Mouse (Mus musculus): Measurements from ENCODE around the gene Hif3a. TPM values are rescaled to one million over a fixed set of nuclear protein-coding genes. Genes with fewer than 3 reads are reported as not detected.

The Hif3a gene
- polyA plus RNA-seq, 1 experiment from 2014 or later, result not detected

GRCm38 (mm10) chr7:17022176-17022575 lies 40.1 kb downstream of the Hif3a start:
- no peak overlapping the region for H3K27ac ChIP-seq
- peaks cover 29% of the 10 kb centered on the region for H3K36me3 ChIP-seq (ENCODE audit: inconsistent target)
- H3K4me3 ChIP-seq (ENCODE audit: inconsistent target), result no peak overlapping the region
- peaks cover 100% of the 10 kb centered on the region for H3K79me2 ChIP-seq (ENCODE audit: inconsistent target)
- WGBS (ENCODE audit: missing documents), result 93% methylated on average over 15 of the region's 15 CpGs

GRCm38 (mm10) chr7:17019426-17020166 lies 42.6 kb downstream of the Hif3a start:
- H3K36me3 ChIP-seq (ENCODE audit: inconsistent target), result peaks cover 54% of the 10 kb centered on the region
- H3K4me3 ChIP-seq (ENCODE audit: inconsistent target), result no peak overlapping the region
- 94% methylated on average over 7 of the region's 7 CpGs for WGBS (ENCODE audit: missing documents)
- no peak overlapping the region for H3K27ac ChIP-seq
- peaks cover 80% of the 10 kb centered on the region for H3K79me2 ChIP-seq (ENCODE audit: inconsistent target)

- 86% methylated on average over 2 of the region's 2 CpGs for WGBS (ENCODE audit: missing documents)
- Histone ChIP-seq H3K36me3 (ENCODE audit: inconsistent target) (peaks cover 71% of the 10 kb centered on the region), H3K4me3 (ENCODE audit: inconsistent target) (no peak overlapping the region), H3K79me2 (ENCODE audit: inconsistent target) (peaks cover 63% of the 10 kb centered on the region), H3K27ac (no peak overlapping the region)
These were observed 44.3 kb downstream of the Hif3a start for GRCm38 (mm10) chr7:17017921-17018320.

GRCm38 (mm10) chr7:17017036-17017435 lies 45.2 kb downstream of the Hif3a start:
- Histone ChIP-seq H3K4me3 (ENCODE audit: inconsistent target) (no peak overlapping the region), H3K27ac (no peak overlapping the region), H3K36me3 (ENCODE audit: inconsistent target) (peaks cover 78% of the 10 kb centered on the region), H3K79me2 (ENCODE audit: inconsistent target) (peaks cover 55% of the 10 kb centered on the region)
- WGBS (ENCODE audit: missing documents), result 100% methylated on average over 1 of the region's 1 CpGs

- H3K36me3 ChIP-seq (ENCODE audit: inconsistent target), result peaks cover 77% of the 10 kb centered on the region
- no peak overlapping the region for H3K27ac ChIP-seq
- no peak overlapping the region for H3K4me3 ChIP-seq (ENCODE audit: inconsistent target)
- peaks cover 38% of the 10 kb centered on the region for H3K79me2 ChIP-seq (ENCODE audit: inconsistent target)
- WGBS (ENCODE audit: missing documents), result 94% methylated on average over 6 of the region's 6 CpGs
These were observed 46.8 kb downstream of the Hif3a start for GRCm38 (mm10) chr7:17015381-17015780.

GRCm38 (mm10) chr7:17011909-17012590 lies 50.2 kb downstream of the Hif3a start:
- Histone ChIP-seq H3K36me3 (ENCODE audit: inconsistent target) (peaks cover 94% of the 10 kb centered on the region), H3K79me2 (ENCODE audit: inconsistent target) (peaks cover 5% of the 10 kb centered on the region; the same call in 1 of the 2 replicates), H3K27ac (no peak overlapping the region), H3K4me3 (ENCODE audit: inconsistent target) (no peak overlapping the region)
- WGBS (ENCODE audit: missing documents), result 78% methylated on average over 7 of the region's 7 CpGs

GRCm38 (mm10) chr7:17010010-17010347 lies 52.2 kb downstream of the Hif3a start:
- H3K4me3 ChIP-seq (ENCODE audit: inconsistent target), result no peak overlapping the region
- H3K27ac ChIP-seq, result no peak overlapping the region
- peaks cover 94% of the 10 kb centered on the region for H3K36me3 ChIP-seq (ENCODE audit: inconsistent target)
- H3K79me2 ChIP-seq (ENCODE audit: inconsistent target), result no peaks in the 10 kb centered on the region; the same call in 1 of the 2 replicates
- 56% methylated on average over 5 of the region's 5 CpGs for WGBS (ENCODE audit: missing documents)

- Histone ChIP-seq H3K79me2 (ENCODE audit: inconsistent target) (no peaks in the 10 kb centered on the region; the same call in 1 of the 2 replicates), H3K4me3 (ENCODE audit: inconsistent target) (no peak overlapping the region), H3K27ac (no peak overlapping the region), H3K36me3 (ENCODE audit: inconsistent target) (peaks cover 90% of the 10 kb centered on the region)
- 58% methylated on average over 16 of the region's 16 CpGs for WGBS (ENCODE audit: missing documents)
These were observed 52.8 kb downstream of the Hif3a start for GRCm38 (mm10) chr7:17009326-17010009.

- H3K36me3 ChIP-seq (ENCODE audit: inconsistent target), result peaks cover 69% of the 10 kb centered on the region
- no peaks in the 10 kb centered on the region for H3K79me2 ChIP-seq (ENCODE audit: inconsistent target)
- H3K4me3 ChIP-seq (ENCODE audit: inconsistent target), result no peak overlapping the region
- 46% methylated on average over 4 of the region's 4 CpGs for WGBS (ENCODE audit: missing documents)
- no peak overlapping the region for H3K27ac ChIP-seq
These were observed 54.9 kb downstream of the Hif3a start for GRCm38 (mm10) chr7:17007300-17007699.

GRCm38 (mm10) chr7:17004716-17005115 lies 57.5 kb downstream of the Hif3a start:
- Histone ChIP-seq H3K36me3 (ENCODE audit: inconsistent target) (peaks cover 45% of the 10 kb centered on the region), H3K4me3 (ENCODE audit: inconsistent target) (no peak overlapping the region), H3K79me2 (ENCODE audit: inconsistent target) (no peaks in the 10 kb centered on the region), H3K27ac (no peak overlapping the region)
- WGBS (ENCODE audit: missing documents), result 91% methylated on average over 7 of the region's 7 CpGs

GRCm38 (mm10) chr7:17003230-17003960 lies 58.8 kb downstream of the Hif3a start:
- Histone ChIP-seq H3K27ac (peak overlapping the region; percentile 1; the same call in 1 of the 2 replicates), H3K36me3 (ENCODE audit: inconsistent target) (peaks cover 34% of the 10 kb centered on the region), H3K4me3 (ENCODE audit: inconsistent target) (no peak overlapping the region), H3K79me2 (ENCODE audit: inconsistent target) (no peaks in the 10 kb centered on the region)
- 69% methylated on average over 7 of the region's 7 CpGs for whole genome bisulfite sequencing (ENCODE audit: missing documents)

- 32% methylated on average over 7 of the region's 7 CpGs for WGBS (ENCODE audit: missing documents)
- Histone ChIP-seq H3K4me3 (ENCODE audit: inconsistent target) (no peak overlapping the region), H3K79me2 (ENCODE audit: inconsistent target) (no peaks in the 10 kb centered on the region), H3K27ac (peak overlapping the region; percentile 1; the same call in 1 of the 2 replicates), H3K36me3 (ENCODE audit: inconsistent target) (peaks cover 27% of the 10 kb centered on the region)
These were observed 59.6 kb downstream of the Hif3a start for GRCm38 (mm10) chr7:17002375-17003195.

- Histone ChIP-seq H3K79me2 (ENCODE audit: inconsistent target) (no peaks in the 10 kb centered on the region), H3K27ac (no peak overlapping the region), H3K36me3 (ENCODE audit: inconsistent target) (no peaks in the 10 kb centered on the region), H3K4me3 (ENCODE audit: inconsistent target) (no peak overlapping the region)
- WGBS (ENCODE audit: missing documents), result 40% methylated on average over 4 of the region's 4 CpGs
These were observed 62.6 kb downstream of the Hif3a start for GRCm38 (mm10) chr7:16999650-17000049.

GRCm38 (mm10) chr7:16999233-16999632 lies 63.0 kb downstream of the Hif3a start:
- H3K27ac ChIP-seq, result no peak overlapping the region
- H3K79me2 ChIP-seq (ENCODE audit: inconsistent target), result no peaks in the 10 kb centered on the region
- no peaks in the 10 kb centered on the region for H3K36me3 ChIP-seq (ENCODE audit: inconsistent target)
- WGBS (ENCODE audit: missing documents), result 74% methylated on average over 4 of the region's 4 CpGs
- H3K4me3 ChIP-seq (ENCODE audit: inconsistent target), result no peak overlapping the region
